Mouse (Mus musculus) telencephalon, adult 2 months (tissue): ENCODE measurements around the gene Lsm4.

Experiments used
- DNase-seq: peaks from one replicate; pipeline ENCODE4 v3.0.0-alpha.2; 2011; ENCODE audit warnings: low read depth, low spot score

Gene Lsm4

GRCm38 (mm10) chr8:70673079-70673856 lies at the start of gene Lsm4:
Gene Lsm4, plus strand, starts transcription at chr8:70673248.
- peak; percentile 100 for DNase-seq

GRCm38 (mm10) chr8:70625104-70625503 lies 47.9 kb upstream of the Lsm4 start:
- no peak for DNase-seq

GRCm38 (mm10) chr8:70627041-70627440 lies 46.0 kb upstream of the Lsm4 start:
- no peak for DNase-seq

DNA sequence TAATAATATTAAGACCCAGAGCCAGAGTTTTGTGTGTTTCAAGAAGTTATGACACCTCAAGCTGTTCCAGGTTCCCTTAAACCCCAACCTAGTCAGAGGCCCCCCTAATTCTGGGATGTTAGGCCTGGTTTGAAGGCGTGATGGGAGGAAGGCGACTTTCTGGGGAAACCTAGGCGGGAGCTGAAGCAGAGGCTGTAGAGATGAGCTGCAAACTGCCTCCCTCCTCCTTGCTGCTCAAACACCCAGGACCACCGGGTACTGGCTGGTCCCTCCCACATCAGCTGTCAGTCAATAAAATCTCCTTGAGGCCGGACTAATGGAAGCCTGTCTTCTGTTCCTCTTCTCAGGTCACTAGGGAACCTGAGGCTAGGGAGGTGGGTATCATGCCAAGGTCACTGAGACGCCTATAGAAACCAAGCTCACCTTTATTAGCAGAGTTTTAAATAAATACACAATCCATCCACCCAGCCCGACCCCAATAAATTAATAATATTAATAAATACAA lies 44.0 kb upstream of the Lsm4 start:
- no peak for DNase-seq

DNA sequence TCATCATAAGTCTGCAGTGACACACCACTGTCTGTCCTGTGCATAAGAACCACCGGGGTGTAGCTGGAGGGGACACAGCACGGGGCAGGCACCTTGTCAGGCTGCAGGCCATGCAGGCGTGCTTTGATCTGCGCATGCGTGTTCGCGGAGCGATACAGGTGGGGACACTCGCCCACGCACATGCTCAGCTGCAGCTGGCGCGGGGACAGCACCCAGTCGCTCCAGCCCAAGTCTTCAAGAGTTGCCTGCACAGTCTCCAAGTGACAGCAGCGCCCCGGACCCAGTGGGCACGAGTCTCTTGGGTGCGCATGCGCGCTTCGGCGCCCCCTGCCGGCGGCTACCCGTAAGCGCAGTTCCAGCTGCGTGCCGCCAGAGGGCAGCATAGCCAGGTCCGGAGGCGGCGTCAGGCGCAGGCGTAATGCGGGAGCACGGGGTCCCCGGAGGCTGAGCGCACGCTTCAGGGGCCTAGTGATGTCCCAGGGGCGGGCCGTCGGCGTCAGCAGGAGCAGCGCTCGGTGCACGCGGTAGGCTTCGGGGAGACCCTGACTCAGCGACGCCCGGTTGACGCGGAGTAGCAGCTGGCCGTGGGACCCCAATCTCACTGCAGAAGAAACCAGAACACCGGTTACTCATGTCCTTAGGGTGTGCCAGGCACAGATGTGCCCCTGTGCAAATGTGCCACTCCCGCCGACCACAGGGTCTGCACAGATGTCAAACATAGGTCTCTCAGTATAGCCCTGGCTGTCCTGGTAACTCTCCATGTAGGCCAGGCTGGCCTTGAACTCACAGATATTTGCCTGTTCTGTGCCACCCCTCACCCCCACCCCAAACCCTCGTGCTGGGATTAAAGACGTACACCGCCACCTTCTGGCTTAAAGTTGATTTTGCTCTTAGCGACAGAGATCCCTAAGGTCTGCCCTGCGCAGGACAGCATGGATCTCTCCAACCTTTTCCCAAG lies 43.2 kb upstream of the Lsm4 start:
- DNase-seq: peak; percentile 73

GRCm38 (mm10) chr8:70630532-70631381 lies 42.3 kb upstream of the Lsm4 start:
- DNase-seq: no peak

DNA sequence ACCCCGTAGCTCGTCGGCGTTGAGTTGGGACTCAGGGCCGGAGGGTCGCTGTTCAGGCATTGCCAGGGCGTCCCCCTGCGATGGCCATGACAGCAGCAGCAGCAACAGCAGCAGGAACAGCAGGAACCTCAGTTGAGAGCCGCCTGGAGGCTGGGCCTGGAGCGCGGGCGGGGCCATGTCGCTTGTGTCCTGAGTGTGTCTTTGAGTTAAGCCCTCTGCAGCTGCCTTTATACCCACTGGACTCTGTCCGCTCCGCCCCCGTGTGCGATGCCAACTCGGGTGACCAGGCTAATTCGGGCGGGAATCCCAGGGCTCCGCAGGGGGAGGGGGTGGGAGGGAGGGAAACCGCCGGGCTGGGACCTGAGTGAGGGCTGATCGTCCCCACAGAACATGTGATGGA lies 41.6 kb upstream of the Lsm4 start:
- no peak for DNase-seq

DNA sequence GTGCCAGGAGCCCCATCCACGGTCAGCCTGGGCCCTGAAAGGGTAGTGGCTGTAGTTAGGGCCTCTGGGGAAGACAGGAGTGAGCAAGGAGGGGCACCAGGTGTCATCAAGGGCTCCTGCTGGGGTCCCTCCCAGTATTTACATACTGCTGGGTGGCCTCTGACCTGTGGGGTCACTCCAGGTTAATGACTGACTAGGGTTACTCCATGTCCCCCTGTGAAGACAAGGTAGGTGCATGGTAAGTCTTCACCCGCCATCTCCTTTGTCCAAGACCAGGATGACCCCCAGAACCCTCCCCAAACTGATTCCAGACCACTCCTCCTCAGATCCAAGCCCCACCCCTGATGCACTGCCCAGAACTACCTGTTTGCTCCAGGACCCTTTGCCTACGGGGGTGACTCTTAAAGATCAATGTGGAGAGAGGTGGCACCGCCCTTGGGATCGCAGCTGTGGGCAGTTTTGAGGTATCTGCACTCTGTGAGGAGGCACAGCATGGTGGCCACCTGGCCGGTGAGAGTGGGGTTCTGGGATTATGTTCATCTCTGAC lies 40.6 kb upstream of the Lsm4 start, which contains the start of gene Gdf15:
Gene Gdf15, minus strand, starts transcription at position 111 of the 547 bp plus-strand sequence.
- no peak for DNase-seq

- no peak for DNase-seq
Observed at GRCm38 (mm10) chr8:70634066-70634465, 39.0 kb upstream of the Lsm4 start.

DNA sequence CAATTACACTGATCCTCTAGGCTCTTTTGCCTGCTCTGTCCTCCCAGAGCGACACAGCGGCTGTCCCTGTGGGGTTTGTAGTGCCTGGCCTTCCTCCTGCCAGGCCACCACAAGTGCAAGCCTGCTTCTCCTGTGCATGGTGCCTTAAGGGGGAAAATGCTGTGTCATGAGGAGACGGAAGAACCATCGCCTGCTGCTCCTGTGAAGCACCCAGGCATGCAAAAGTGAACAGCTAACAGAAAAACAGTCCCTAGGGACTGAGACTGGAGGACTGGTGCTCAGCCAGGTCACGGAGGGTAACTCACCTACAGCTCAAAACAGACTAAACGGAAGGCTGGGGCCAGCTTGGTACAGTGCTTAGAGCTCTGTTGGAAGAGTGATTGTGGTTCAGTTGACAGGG lies 37.5 kb upstream of the Lsm4 start:
- DNase-seq: no peak

- no peak for DNase-seq
Observed at GRCm38 (mm10) chr8:70636838-70637237, 36.2 kb upstream of the Lsm4 start.

- DNase-seq: no peak
Observed at GRCm38 (mm10) chr8:70638752-70639151, 34.3 kb upstream of the Lsm4 start.

DNA sequence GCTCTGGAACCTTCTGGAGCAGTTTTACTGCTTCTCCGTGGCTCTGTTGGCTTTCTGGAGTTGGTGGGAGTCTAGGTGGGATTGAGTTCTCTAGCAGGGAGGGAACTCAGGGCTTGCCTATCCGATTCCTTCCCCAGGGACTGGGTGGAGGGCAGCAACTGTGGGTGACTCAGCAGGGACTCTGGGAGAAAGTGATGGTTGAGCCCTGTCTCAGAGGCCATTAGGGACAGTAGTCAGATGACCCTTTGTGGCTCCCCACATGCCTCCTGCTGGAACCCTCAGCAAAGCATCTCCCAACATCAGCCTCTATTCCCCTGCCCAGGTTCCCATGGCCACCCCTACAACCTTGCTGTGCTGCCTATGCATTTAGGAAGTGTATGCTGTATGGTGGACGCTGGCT lies 30.0 kb upstream of the Lsm4 start:
- DNase-seq: no peak

DNA sequence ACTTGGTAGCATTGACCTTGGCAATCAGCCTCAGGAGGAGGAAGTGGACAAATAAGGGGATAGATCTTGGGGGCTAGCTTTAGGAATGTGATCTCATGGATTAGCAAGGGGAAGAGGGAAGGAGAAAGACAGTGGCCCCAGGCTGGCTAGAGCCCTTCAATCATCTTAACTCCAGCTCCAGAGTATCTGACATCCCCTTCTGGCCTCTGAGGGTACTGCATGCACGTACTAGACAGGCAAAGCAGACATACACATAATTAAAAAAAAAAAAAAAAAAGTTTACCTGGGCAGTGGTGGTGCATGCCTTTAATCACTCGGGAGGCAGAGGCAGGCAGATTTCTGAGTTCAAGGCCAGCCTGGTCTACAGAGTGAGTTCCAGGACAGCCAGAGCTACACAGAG lies 29.0 kb upstream of the Lsm4 start:
- no peak for DNase-seq

- DNase-seq: no peak
Observed at GRCm38 (mm10) chr8:70645501-70646224, 27.4 kb upstream of the Lsm4 start.

- DNase-seq: no peak
Observed at GRCm38 (mm10) chr8:70646369-70646768, 26.7 kb upstream of the Lsm4 start.

DNA sequence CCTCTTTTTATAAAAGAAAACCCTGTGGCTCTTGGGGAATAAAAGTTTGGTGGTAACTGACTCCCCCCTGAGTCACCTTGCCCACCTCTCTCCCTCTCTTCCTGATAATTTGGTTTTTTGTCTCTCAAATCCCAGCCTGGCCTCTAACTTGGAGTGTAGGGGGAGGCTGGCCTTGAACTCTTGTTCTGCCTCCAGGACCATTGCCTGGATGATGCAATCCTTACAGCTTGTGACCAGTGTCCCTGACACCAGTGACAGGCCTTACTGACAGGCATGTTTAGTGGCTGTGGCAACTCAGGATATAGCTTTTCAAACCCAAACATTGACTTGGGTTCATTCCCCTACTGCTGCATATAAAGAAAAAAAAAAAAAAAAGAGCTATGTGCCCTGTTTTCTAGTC lies 26.3 kb upstream of the Lsm4 start:
- no peak for DNase-seq

DNA sequence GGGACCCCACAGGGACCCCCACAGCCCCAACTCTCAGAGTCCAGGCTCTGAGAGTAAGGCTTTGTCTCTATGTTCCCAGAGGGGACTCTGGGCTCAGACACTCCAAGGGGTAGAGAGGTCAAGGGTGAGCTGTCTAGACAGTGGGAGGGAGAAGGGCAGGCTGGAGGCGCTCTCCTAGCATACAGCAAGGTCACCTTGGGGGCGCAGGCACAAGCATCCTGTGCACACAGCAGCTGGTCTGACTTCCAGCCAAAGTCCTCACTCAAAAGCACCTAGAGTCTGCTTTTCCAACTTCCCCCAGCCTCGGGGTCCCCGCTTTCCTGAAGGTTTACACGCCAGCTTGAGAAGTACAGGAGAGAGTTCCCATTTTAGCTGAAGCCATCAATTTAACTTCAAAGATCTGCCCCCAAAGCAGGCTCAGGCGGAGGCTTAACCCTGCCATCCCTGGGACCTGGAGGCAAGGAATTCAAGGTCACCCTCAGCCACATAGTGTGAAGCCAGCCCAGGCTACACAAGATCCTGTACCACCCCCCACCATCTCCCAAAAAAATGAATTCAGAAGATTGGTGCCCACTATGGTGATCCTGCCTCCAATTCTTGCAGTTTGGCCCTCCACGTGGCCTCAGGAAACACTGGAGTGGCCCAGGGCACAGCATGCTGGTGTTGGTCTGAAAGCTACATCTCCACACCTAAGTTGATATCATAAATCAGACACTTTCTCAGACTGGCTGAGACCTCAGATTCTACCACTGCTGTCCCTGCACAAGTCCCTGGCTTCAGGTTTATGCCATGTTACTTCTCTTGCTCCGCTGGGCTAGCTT lies 25.5 kb upstream of the Lsm4 start:
- no peak for DNase-seq

- DNase-seq: no peak
Observed at GRCm38 (mm10) chr8:70648164-70648442, 24.9 kb upstream of the Lsm4 start.

GRCm38 (mm10) chr8:70648921-70649320 lies 24.1 kb upstream of the Lsm4 start:
- DNase-seq: no peak
